Mouse (Mus musculus) megakaryocyte, embryonic 14.5 days (primary cell): Measurements from ENCODE around the gene Ssna1.

ENCODE experiments used
- FLI1 ChIP-seq: IDR thresholded peaks from 2 replicates; pipeline ENCODE4 v1.6.1; 2012; ENCODE audit warnings: low read length, inconsistent platforms, mixed read lengths
- GATA1 ChIP-seq: IDR thresholded peaks from 3 replicates; pipeline ENCODE4 v1.6.1; 2012; ENCODE audit warnings: mixed read lengths, low read length, inconsistent platforms, borderline replicate concordance

DNA sequence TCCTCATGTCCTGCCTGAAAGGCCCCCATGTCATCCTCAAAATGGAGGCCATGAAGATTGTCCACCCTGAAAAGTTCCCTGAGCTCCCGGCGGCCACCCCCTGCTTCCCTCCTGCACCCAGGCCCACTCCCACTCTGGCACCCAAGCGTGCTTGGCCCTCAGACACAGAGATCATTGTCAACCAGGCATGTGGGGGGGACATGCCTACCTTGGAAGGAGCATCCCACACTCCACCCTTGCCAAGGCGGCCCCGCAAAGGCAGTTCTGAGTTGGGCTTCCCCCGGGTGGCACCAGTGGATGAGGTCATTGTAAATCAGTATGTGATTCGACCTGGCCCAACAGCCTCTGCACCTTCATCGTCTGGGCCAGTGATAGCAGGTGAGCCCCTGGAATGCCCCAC lies 28.9 kb downstream of the Ssna1 start:
- TF ChIP-seq GATA1 (no peak), FLI1 (no peak)
